Mouse (Mus musculus) stomach, postnatal 0 days (tissue): ENCODE results near the gene Cd81. TPM values are rescaled to one million over a fixed set of nuclear protein-coding genes. Genes with fewer than 3 reads are reported as not detected.

Experiments used
- ATAC-seq: fragments of 200-750 bp; cut with Nextera tagmentation; 2 replicates; pipeline ENCODE4 v1.8.0; 2017; ENCODE audit not compliant: low FRiP score, low TSS enrichment
- DNase-seq: peaks from one replicate; pipeline ENCODE4 v3.0.0-alpha.2; 2016; ENCODE audit warnings: low spot score
- H3K27ac ChIP-seq: fragments of 300-500 bp; sonication (generic); replicated peaks from 2 replicates; pipeline ENCODE4 v1.5.1; 2014; ENCODE audit warnings: mild to moderate bottlenecking, control low read depth
- H3K27me3 ChIP-seq: fragments of 300-500 bp; sonication (generic); 2 replicates; pipeline ENCODE4 v1.6.1; 2014; ENCODE audit warnings: low read length; ENCODE audit not compliant: control insufficient read depth, insufficient read depth
- H3K36me3 ChIP-seq: fragments of 300-500 bp; sonication (generic); 2 replicates; pipeline ENCODE4 v1.6.1; 2014; ENCODE audit warnings: low read length, mixed read lengths; ENCODE audit not compliant: control insufficient read depth, insufficient read depth
- H3K4me1 ChIP-seq: fragments of 300-500 bp; sonication (generic); replicated peaks from 2 replicates; pipeline ENCODE4 v1.6.1; 2014; ENCODE audit warnings: antibody characterized with exemption; ENCODE audit not compliant: control insufficient read depth, insufficient read depth
- H3K4me2 ChIP-seq: fragments of 300-500 bp; sonication (generic); replicated peaks from 2 replicates; pipeline ENCODE4 v1.6.1; 2014; ENCODE audit warnings: low read depth, mild to moderate bottlenecking, control low read depth, moderate library complexity
- H3K4me3 ChIP-seq: fragments of 300-500 bp; sonication (generic); 2 replicates; pipeline ENCODE4 v1.5.1; 2014; ENCODE audit warnings: low read depth, low read length, control low read depth
- H3K9ac ChIP-seq: fragments of 300-500 bp; sonication (generic); 2 replicates; pipeline ENCODE4 v1.6.1; 2014; ENCODE audit warnings: mild to moderate bottlenecking, low read length, control low read depth, mixed read lengths
- H3K9me3 ChIP-seq: fragments of 300-500 bp; sonication (generic); 2 replicates; pipeline ENCODE4 v1.6.1; 2016; ENCODE audit warnings: low read length; ENCODE audit not compliant: control insufficient read depth
- CTCF ChIP-seq: IDR thresholded peaks from 2 replicates; pipeline ENCODE4 v1.5.1; 2016; ENCODE audit warnings: antibody characterized with exemption, low read depth, mild to moderate bottlenecking, moderate library complexity
- EP300 ChIP-seq: optimal IDR thresholded peaks from 2 replicates; pipeline ENCODE3; 2016; ENCODE audit warnings: antibody characterized with exemption
- WGBS: fragments of 180-500 bp; shearing (Covaris S2); extraction: QIAGEN DNeasy Blood & Tissue Kit; methylation state at CpG from one replicate; pipeline ENCODE4 v1.1.7; 2014; 5-methylcytosine and 5-hydroxymethylcytosine counted together
- polyA plus RNA-seq: library from polyadenylated mRNA; unstranded; fragments of >200 nt; fragmentation: Nextera tagmentation; extraction: Ambion mirVana; gene quantifications from 2 replicates; pipeline ENCODE4 v1.2.1, GENCODE M21; 2015

Gene Cd81
- polyA plus RNA-seq, 1 experiment from 2014 or later, result 381 TPM

DNA sequence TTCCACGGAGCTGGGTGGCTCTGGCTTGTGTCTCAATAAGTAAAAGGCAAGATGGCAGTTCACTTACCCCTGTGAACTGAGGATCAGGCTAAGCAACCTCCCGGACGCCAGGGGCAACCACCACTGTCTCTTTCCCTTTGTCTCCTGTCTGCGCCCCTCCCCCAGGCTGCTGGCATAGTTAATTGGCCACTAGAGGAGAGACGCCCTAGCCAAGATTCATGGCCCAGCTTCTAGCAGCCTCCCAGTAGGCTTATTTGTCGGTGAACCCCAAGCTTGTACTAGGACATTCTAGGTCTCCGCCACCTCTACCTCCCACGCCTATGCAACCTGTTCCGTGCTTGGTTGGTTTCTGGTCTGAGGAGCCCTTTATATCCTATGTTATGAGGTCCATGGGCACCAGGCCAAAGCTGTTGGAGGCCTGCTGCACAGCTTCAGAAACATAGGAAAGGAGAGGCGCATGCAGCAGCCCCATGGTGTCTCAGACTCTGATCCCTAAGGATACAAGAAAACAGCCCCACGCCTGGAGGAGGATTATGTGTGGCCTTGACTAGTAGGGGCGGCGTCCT, 15.9 kb downstream of the Cd81 start:
- no peaks in the 10 kb centered on the region for H3K27me3 ChIP-seq
- TF ChIP-seq EP300, result no peak
- TF ChIP-seq CTCF, result no peak
- WGBS, result 49% methylated on average over 13 of the region's 13 CpGs
- peak overlapping the region; percentile 20; the same call in 1 of the 2 replicates for H3K4me3 ChIP-seq
- peaks cover 6% of the 10 kb centered on the region; the same call in 1 of the 2 replicates for H3K4me1 ChIP-seq
- ATAC-seq (peak; percentile 1; the same call in 1 of the 2 replicates), DNase-seq (no peak)
- H3K9me3 ChIP-seq, result no peaks in the 10 kb centered on the region
- H3K9ac ChIP-seq, result peak overlapping the region; percentile 48; the same call in 1 of the 2 replicates
- peak overlapping the region; percentile 47 for H3K4me2 ChIP-seq
- H3K36me3 ChIP-seq, result peaks cover 35% of the 10 kb centered on the region
- peak overlapping the region; percentile 96 for H3K27ac ChIP-seq

DNA sequence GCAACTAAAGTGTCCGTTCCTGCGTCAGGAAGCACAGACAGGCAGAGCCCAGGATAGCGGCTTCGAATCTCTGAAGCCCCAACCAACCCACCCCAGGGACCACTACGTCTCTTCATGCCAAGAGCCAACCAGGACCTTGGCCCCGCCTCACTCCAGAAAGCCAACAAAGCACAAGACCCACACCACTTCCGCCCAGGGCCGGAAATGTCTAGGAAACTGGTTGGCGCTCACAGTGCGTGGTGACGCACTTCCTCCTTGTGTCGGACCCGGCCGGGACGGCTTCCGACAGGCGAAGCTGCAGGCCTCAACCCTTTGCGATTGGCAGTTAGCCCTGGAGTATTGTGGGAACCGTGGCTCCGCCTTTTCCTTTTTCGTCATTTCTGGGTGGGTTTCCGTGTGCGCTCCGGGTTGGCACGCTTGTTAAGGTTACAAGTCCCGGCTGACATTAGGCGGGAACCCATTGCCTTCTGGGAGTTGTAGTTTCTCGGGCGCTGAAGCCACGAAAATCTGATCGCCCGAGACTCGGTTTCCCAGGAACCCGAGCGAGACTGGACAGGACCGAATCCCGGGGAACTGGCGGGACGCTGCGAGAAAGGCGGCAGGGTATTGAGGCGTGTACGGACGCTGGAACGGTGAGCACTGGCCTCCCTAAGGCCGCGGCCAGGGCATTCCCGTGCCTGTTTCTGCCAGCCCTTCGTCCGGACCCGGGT, 16.5 kb downstream of the Cd81 start, which contains the start of gene Tssc4:
TSS of gene Tssc4 (plus strand) at position 368 of the 710 bp plus-strand sequence.
- no peak for TF ChIP-seq CTCF
- TF ChIP-seq EP300, result peak; percentile 91
- DNase-seq (peak; percentile 98), ATAC-seq (peak; percentile 96)
- Histone ChIP-seq H3K4me1 (peaks cover 6% of the 10 kb centered on the region; the same call in 1 of the 2 replicates), H3K27ac (peak within 1 kb of the TSS; percentile 96), H3K4me3 (peak within 1 kb of the TSS; percentile 57), H3K9me3 (no peaks in the 10 kb centered on the region), H3K36me3 (peaks cover 30% of the 10 kb centered on the region), H3K9ac (peak within 1 kb of the TSS; percentile 71), H3K27me3 (no peaks in the 10 kb centered on the region), H3K4me2 (peak within 1 kb of the TSS; percentile 84)
- under 1% methylated on average over 51 of the region's 51 CpGs for WGBS

DNA sequence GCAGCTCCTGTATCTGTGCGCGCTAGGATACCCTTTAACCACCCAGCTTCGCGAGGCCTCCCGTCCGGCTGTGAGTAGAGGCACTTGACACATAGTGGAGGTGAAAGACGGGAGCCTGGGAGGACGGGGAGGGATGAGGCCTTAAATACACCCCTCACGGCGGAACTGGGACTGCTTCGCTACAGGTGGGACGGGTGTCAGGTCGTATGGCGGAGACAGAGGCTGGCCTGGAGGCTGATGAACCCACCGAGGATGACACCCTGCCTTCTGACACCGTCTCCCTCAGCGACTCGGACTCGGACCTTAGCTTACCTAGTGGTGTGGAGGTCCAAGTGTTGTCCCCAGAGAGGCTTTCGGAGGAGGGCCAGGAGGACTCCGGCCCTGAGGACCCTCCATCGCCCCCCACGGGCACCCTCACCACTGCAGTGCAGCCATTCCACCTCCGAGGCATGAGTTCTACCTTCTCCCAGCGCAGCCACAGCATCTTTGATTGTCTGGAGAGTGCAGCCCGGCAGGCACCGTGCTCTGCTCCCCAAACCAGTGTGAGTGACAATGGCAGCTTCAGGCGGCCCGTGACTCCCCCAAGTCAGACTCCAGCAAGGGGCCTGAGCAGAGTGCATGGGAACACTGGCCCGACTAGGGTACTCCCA, 17.3 kb downstream of the Cd81 start:
- Histone ChIP-seq H3K4me2 (peak overlapping the region; percentile 84), H3K9me3 (no peaks in the 10 kb centered on the region), H3K9ac (peak overlapping the region; percentile 71), H3K4me1 (peaks cover 6% of the 10 kb centered on the region; the same call in 1 of the 2 replicates), H3K36me3 (peaks cover 24% of the 10 kb centered on the region), H3K27me3 (no peaks in the 10 kb centered on the region), H3K4me3 (peak overlapping the region; percentile 57), H3K27ac (peak overlapping the region; percentile 81)
- no peak for TF ChIP-seq CTCF
- no peak for TF ChIP-seq EP300
- DNase-seq (peak; percentile 47), ATAC-seq (peak; percentile 8)
- WGBS, result 7% methylated on average over 30 of the region's 30 CpGs

DNA sequence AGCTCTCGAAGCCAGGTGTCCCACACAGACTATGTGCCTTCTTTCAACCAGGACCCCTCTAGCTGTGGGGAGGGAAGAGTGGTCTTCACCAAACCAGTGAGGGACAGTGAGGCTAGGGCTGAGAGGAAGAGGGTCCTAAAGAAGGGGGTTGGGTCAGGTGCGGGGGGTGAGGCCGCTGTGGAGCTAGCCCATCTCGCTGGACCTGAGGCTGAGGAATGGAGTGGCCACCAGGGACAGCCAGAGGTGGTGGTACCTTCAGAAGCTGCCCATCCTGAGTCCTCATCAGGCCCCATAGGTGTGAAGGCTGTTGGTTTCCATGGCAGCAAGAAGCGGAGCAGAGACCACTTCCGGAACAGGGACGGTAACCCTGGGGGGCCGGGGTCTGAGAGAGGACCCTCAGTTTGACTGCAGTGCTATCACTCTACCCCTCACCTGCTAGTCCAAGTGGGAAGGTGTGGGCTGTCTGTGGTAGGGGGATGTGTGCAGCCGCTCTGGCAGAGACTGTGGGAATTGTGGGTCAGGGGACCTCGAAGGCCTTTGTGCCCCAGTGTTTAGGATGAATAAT, 18.0 kb downstream of the Cd81 start:
- peaks cover 6% of the 10 kb centered on the region; the same call in 1 of the 2 replicates for H3K4me1 ChIP-seq
- peak overlapping the region; percentile 71 for H3K9ac ChIP-seq
- H3K9me3 ChIP-seq, result no peaks in the 10 kb centered on the region
- no peak for DNase-seq
- 81% methylated on average over 10 of the region's 10 CpGs for WGBS
- no peak for ATAC-seq
- peaks cover 21% of the 10 kb centered on the region for H3K36me3 ChIP-seq
- H3K4me2 ChIP-seq, result peak overlapping the region; percentile 84
- no peaks in the 10 kb centered on the region for H3K27me3 ChIP-seq
- TF ChIP-seq CTCF, result no peak
- TF ChIP-seq EP300, result no peak
- H3K4me3 ChIP-seq, result peak overlapping the region; percentile 57
- H3K27ac ChIP-seq, result peak overlapping the region; percentile 81; the same call in 1 of the 2 replicates

DNA sequence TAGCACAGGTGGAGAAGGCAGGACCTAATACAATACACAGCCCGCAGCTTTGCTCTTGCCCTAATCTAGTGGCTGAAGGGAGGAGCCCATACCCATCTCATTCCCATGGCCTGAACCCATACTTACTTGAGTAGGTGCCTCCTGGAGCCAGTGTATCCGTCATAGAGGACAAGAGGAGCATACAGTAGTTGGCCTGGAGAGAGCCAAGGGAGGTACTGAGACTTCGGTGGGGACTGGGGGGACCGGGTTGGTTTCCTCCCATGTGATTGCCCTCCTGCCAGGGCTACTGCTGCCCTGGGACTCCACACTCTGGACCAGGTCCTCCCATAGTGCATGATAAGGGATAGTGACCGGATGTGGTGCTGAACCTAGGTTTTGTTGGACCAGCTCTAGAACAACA, 20.1 kb downstream of the Cd81 start:
- no peak for ATAC-seq

More for the DNA sequence above, 20.1 kb downstream of the Cd81 start:
- H3K9ac ChIP-seq, result no peak overlapping the region
- TF ChIP-seq EP300, result no peak
- no peak for TF ChIP-seq CTCF
- DNase-seq, result no peak
- H3K4me2 ChIP-seq, result no peak overlapping the region
- H3K27me3 ChIP-seq, result no peaks in the 10 kb centered on the region
- no peak overlapping the region for H3K27ac ChIP-seq
- peaks cover 6% of the 10 kb centered on the region; the same call in 1 of the 2 replicates for H3K4me1 ChIP-seq
- H3K36me3 ChIP-seq, result peaks cover 7% of the 10 kb centered on the region; the same call in 1 of the 2 replicates
- 81% methylated on average over 5 of the region's 5 CpGs for WGBS
- H3K9me3 ChIP-seq, result no peaks in the 10 kb centered on the region
- H3K4me3 ChIP-seq, result no peak overlapping the region
